Mouse (Mus musculus): ENCODE measurements around the gene Slc25a39. TPM values are rescaled to one million over a fixed set of nuclear protein-coding genes. Genes with fewer than 3 reads are reported as not detected.
"Not testable (repeated sequence)": the region's sequence is repeated elsewhere in the genome, so short reads cannot be mapped to it uniquely, and the experiment has no call there.

The Slc25a39 gene
- total RNA-seq, 2 experiments from 2014 or later, result 80.8 to 211 TPM

GRCm38 (mm10) chr11:102399107-102399506 is 8.6 kb downstream of the Slc25a39 start:
- ATAC-seq (replicated peaks; ENCODE audit: low FRiP score, poor library complexity, severe bottlenecking), result no peak

DNA sequence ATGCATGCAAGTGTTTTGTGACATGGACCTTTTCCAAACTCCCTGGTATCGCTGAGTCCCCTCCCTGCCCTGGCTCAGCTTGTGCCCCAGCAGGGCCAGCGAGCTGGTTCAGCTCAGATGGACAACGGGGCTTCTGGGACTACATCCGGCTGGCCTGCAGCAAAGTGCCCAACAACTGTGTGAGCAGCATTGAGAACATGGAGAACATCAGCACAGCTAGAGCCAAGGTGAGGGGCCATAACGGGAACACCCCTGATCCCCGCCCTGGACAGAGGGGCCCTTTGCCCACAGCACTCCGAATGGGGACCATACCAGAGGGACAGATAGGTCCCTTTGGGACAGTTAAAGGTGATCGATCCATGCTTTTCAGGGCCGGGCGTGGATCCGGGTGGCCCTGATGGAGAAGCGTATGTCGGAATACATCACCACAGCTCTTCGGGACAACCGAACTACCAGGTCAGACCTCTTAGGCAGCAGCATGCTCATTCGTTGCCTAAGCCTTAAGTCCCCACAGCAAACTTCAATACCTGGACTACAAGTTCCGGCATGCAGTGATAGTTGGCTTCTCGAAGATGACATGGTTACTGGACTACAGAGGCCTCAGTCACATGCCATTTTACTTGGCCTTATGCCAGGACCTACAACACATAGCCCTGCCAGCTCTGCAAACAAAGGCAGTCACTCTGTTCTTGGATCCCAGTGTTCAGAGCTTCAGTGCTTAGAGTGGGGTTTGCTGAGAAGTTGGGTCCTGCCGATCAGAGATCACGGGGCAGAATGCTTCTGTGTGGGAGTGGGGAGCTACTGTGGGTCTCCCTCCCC is 9.5 kb downstream of the Slc25a39 start:
- ATAC-seq (replicated peaks; ENCODE audit: low FRiP score, poor library complexity, severe bottlenecking), result no peak

DNA sequence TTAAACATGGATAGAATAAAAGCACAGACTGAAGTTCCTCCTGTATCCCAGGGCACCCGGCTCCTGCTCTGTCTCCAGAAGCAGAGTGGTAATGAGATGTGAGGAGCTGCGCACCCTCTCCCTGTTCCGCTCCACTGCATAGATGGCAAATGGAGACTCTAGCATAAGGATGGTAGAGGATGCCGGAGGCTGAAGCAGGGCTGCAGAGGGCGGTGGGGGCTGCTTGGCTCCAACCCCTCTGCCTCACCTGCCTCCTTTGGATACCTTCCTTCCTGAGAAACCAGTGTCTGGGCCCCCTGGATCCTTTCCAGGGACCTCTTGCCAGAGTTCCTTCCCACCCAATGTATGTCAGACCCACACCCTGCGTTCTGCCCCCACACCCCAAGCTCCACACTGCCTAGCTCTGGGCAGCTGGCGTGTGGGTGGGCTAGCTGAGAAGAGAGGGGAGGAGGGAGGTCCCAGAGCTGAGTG is 11.0 kb downstream of the Slc25a39 start:
- no peak for ATAC-seq (replicated peaks; ENCODE audit: low FRiP score, poor library complexity, severe bottlenecking)

- no peak for ATAC-seq (replicated peaks; ENCODE audit: low FRiP score, poor library complexity, severe bottlenecking)
These were observed 11.5 kb downstream of the Slc25a39 start for GRCm38 (mm10) chr11:102396263-102396662.

DNA sequence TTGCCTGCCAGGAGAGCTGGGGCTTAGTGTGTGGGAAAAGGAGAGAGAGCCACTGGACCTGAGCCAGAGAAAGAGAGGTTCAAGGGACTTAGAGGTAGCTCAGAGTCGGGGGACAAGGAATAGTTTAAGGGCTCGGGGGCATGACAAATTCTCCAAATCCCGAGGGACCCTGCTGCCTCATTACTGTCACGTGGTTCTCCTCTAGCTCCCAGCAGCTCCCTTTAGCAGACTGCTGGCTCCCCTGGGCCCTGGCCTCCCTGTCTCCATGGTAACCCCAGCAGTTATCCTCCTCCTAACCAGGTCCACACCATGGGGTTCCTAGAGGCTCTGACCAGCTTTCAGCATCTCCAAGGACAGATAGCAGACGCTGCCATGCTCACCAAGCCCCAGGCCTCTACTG is 12.5 kb downstream of the Slc25a39 start:
- ATAC-seq (replicated peaks; ENCODE audit: low FRiP score, poor library complexity, severe bottlenecking), result no peak

DNA sequence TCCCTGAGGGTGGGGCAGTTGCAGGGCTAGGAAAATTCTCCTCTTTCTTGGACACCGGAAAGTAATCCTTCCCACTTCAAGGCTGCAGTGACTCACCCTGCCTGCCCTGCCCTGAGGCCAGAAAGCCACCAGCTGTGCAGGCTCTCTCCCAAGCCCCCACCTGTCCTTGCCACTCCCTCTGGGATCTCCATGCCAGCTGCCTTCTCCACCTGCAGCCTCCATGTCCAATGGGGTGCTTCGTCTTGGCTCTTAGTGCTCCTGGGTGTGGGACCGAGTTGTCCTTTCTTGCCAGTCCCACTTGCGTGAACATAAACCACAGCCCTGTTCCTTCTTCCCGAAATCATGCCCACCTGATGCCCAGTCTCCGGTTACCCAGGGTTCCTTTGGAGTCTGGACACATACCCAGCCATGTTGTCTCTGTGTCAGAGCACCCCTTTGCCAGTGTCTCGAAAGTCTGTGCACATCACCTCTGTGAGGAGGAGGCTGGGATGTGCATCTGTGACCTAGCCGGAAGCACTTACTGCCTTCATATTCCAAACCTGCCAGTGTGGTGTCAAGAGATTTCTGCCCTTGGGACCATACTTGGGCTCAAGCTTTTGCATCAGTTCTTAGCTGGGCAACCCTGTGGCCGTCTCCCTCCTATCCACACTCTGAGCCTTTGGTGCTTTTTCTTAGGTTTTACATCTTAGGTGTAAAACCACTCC is 13.2 kb downstream of the Slc25a39 start:
- ATAC-seq (replicated peaks; ENCODE audit: low FRiP score, poor library complexity, severe bottlenecking), result no peak

- ATAC-seq (replicated peaks; ENCODE audit: low FRiP score, poor library complexity, severe bottlenecking), result no peak
These were observed 13.9 kb downstream of the Slc25a39 start for GRCm38 (mm10) chr11:102393719-102394420.

GRCm38 (mm10) chr11:102393238-102393634 is 14.5 kb downstream of the Slc25a39 start, which contains the start of gene Rundc3a:
Gene Rundc3a, plus strand, starts transcription at chr11:102393403.
- no peak for ATAC-seq (replicated peaks; ENCODE audit: low FRiP score, poor library complexity, severe bottlenecking)

GRCm38 (mm10) chr11:102392441-102393237 is 15.1 kb downstream of the Slc25a39 start:
- no peak for ATAC-seq (replicated peaks; ENCODE audit: low FRiP score, poor library complexity, severe bottlenecking)

GRCm38 (mm10) chr11:102389436-102389835 is 18.3 kb downstream of the Slc25a39 start:
- ATAC-seq (replicated peaks; ENCODE audit: low FRiP score, poor library complexity, severe bottlenecking), result not testable (repeated sequence)

DNA sequence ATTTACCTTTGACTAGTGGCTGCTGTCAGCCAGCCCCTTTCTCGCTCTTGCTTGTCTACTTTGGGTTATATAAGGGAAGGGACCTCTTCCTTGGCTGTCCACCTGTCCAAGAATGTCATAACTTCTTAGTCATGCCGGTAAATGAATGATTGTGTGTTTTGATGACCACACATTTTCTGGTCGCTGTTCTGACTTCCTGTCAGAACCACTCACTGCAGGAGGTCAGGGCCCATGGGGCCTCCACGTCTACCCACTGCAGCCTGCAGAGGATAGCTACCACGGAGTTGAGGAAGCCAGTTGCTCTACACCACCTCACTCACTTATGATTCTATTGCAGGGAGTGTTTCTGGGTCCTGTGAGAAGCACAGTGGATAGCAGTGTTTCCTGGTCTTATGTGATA is 21.6 kb downstream of the Slc25a39 start:
- ATAC-seq (replicated peaks; ENCODE audit: low FRiP score, poor library complexity, severe bottlenecking), result no peak

GRCm38 (mm10) chr11:102385075-102385474 is 22.7 kb downstream of the Slc25a39 start:
- ATAC-seq (replicated peaks; ENCODE audit: low FRiP score, poor library complexity, severe bottlenecking), result no peak

GRCm38 (mm10) chr11:102384418-102384817 is 23.3 kb downstream of the Slc25a39 start:
- ATAC-seq (replicated peaks; ENCODE audit: low FRiP score, poor library complexity, severe bottlenecking), result no peak

DNA sequence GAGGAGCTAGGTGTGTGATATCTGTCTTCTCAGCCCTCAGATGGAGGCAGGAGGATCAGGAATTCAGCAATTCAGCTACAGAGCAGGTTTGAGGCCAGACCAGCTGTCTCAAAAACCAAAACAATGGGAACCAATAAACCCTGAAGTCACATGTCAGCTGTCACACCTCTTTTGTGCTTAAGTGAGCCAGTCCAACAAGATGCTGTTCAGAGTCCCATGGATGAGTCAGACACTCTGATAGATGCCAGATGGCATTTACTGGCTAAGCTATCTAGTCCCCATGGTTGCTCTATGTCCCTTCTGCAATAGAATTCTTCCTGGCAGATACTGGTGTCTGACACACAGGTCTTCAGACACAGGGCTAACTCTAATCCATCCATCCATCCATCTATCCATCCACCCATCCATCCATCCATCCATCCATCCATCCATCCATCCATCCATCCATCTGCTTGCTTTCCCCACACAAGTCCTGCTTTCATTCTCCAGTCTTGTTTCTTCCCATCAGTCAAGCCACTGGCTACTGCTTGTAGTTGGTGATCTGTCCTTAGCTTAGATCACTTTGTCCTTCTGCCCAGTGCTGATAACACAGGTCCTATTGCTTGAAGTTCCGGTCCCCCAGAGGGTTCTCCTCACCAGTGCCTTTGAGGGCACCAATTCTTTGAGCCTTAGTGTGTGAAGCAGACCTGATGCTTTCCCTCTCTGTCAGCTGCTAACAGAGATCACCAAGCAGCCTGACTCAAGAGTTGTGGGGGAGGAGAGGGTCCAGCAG is 24.2 kb downstream of the Slc25a39 start:
- peak; percentile 66 for ATAC-seq (replicated peaks; ENCODE audit: low FRiP score, poor library complexity, severe bottlenecking)

GRCm38 (mm10) chr11:102382794-102383193 is 25.0 kb downstream of the Slc25a39 start:
- peak; percentile 66; the same call in 1 of the 2 replicates for ATAC-seq (replicated peaks; ENCODE audit: low FRiP score, poor library complexity, severe bottlenecking)

GRCm38 (mm10) chr11:102381341-102382100 is 26.2 kb downstream of the Slc25a39 start:
- ATAC-seq (replicated peaks; ENCODE audit: low FRiP score, poor library complexity, severe bottlenecking), result no peak

DNA sequence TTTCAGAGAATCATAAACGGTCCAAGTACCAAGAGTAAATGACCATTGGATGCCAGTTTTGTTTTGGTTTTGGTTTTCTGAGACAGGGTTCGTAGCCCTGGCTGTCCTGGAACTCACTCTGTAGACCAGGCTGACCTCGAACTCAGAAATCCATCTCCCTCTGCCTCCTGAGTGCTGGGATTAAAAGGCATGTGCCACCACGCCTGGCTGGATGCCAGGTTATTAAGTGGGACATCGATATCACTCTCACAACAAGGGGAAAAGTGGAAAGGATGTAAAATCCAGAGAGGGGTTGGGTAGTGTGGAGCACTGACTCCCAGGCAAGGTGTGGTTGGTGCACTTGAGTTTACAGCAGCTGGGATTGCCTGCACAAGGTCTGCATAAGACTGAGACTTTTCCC is 27.7 kb downstream of the Slc25a39 start:
- no peak for ATAC-seq (replicated peaks; ENCODE audit: low FRiP score, poor library complexity, severe bottlenecking)

GRCm38 (mm10) chr11:102377186-102377585 is 30.6 kb downstream of the Slc25a39 start:
- no peak for ATAC-seq (replicated peaks; ENCODE audit: low FRiP score, poor library complexity, severe bottlenecking)
